Mouse (Mus musculus) heart, embryonic 14.5 days (tissue): ENCODE results near the gene Phyhd1. TPM values are rescaled to one million over a fixed set of nuclear protein-coding genes. Genes with fewer than 3 reads are reported as not detected.

ENCODE experiments used
- ATAC-seq: fragments of 200-750 bp; cut with Nextera tagmentation; 2 replicates; pipeline ENCODE4 v1.8.0; 2017; ENCODE audit warnings: low read depth, moderate TSS enrichment; ENCODE audit not compliant: insufficient number of reproducible peaks, insufficient read depth, low FRiP score
- H3K27ac ChIP-seq, 2 experiments: fragments of 200-500 bp in 1 of 2; fragments of 300-500 bp in 1 of 2; sonication (generic) in 1 of 2; replicated peaks in 1 of 2; 2 replicates each; pipeline ENCODE4 v1.5.1; 2012 to 2014; ENCODE audit warnings: low read depth in 2 of 2, low read length in 2 of 2, control low read depth in 1 of 2, mild to moderate bottlenecking in 1 of 2, mixed read lengths in 1 of 2; ENCODE audit not compliant: control insufficient read depth in 1 of 2, insufficient read depth in 1 of 2
- H3K27me3 ChIP-seq: fragments of 300-500 bp; sonication (generic); 2 replicates; pipeline ENCODE4 v1.6.1; 2014; ENCODE audit warnings: mild to moderate bottlenecking, low read length, control low read depth; ENCODE audit not compliant: control insufficient read depth, insufficient read depth
- H3K36me3 ChIP-seq: fragments of 300-500 bp; sonication (generic); 2 replicates; pipeline ENCODE4 v1.6.1; 2014; ENCODE audit warnings: mild to moderate bottlenecking, control low read depth, low read length, mixed read lengths; ENCODE audit not compliant: control insufficient read depth, insufficient read depth
- H3K4me1 ChIP-seq, 2 experiments: fragments of 200-500 bp in 1 of 2; fragments of 300-500 bp in 1 of 2; sonication (generic) in 1 of 2; 2 replicates each; pipeline ENCODE4 v1.6.1; 2012 to 2014; ENCODE audit warnings: low read length in 2 of 2, control low read depth in 1 of 2, mixed read lengths in 1 of 2; ENCODE audit not compliant: control insufficient read depth in 2 of 2, insufficient read depth in 2 of 2
- H3K4me2 ChIP-seq: fragments of 300-500 bp; sonication (generic); 2 replicates; pipeline ENCODE4 v1.6.1; 2014; ENCODE audit warnings: mild to moderate bottlenecking, low read length
- H3K4me3 ChIP-seq, 2 experiments: fragments of 200-500 bp in 1 of 2; fragments of 300-500 bp in 1 of 2; sonication (generic) in 1 of 2; 2 replicates each; pipeline ENCODE4 v1.5.1; 2012 to 2014; ENCODE audit warnings: low read length in 2 of 2, mild to moderate bottlenecking in 2 of 2, control low read depth in 1 of 2, low read depth in 1 of 2, moderate library complexity in 1 of 2; ENCODE audit not compliant: control insufficient read depth in 1 of 2, insufficient read depth in 1 of 2
- H3K9ac ChIP-seq: fragments of 300-500 bp; sonication (generic); 2 replicates; pipeline ENCODE4 v1.6.1; 2014; ENCODE audit warnings: mild to moderate bottlenecking, low read length
- H3K9me3 ChIP-seq: fragments of 300-500 bp; sonication (generic); 2 replicates; pipeline ENCODE4 v1.6.1; 2016; ENCODE audit warnings: low read length, control low read depth; ENCODE audit not compliant: control insufficient read depth
- WGBS: fragments of 180-500 bp; shearing (Covaris S2); extraction: QIAGEN DNeasy Blood & Tissue Kit; methylation state at CpG from one replicate; pipeline ENCODE4 v1.1.7; 2014; 5-methylcytosine and 5-hydroxymethylcytosine counted together
- polyA plus RNA-seq: library from polyadenylated mRNA; unstranded; fragments of >200 nt; fragmentation: Nextera tagmentation; extraction: Ambion mirVana; gene quantifications from 2 replicates; pipeline ENCODE4 v1.2.1, GENCODE M21; 2014

Gene Phyhd1
- polyA plus RNA-seq, 1 experiment from 2014 or later = 10.8 TPM

- peak overlapping the region in 1 of 2 experiments; percentile 62; a peak in 3 of 4 replicates for H3K27ac ChIP-seq
- no peak overlapping the region for H3K9ac ChIP-seq
- no peaks in the 10 kb centered on the region for H3K9me3 ChIP-seq
- no peak overlapping the region for H3K4me3 ChIP-seq
- no peak for ATAC-seq
- H3K4me2 ChIP-seq = no peak overlapping the region
- H3K4me1 ChIP-seq = peaks cover 7 to 13% of the 10 kb centered on the region in 2 experiments; a peak in 3 of 4 replicates
- H3K36me3 ChIP-seq = peaks cover 71% of the 10 kb centered on the region
- WGBS = 88% methylated on average over 10 of the region's 10 CpGs
- no peaks in the 10 kb centered on the region for H3K27me3 ChIP-seq
Observed at GRCm38 (mm10) chr2:30250166-30251128, 15.6 kb upstream of the Phyhd1 start.

GRCm38 (mm10) chr2:30251417-30252104, 14.4 kb upstream of the Phyhd1 start:
- no peaks in the 10 kb centered on the region for H3K9me3 ChIP-seq
- no peaks in the 10 kb centered on the region for H3K27me3 ChIP-seq
- H3K27ac ChIP-seq = peak overlapping the region; percentile 48 to 62; a peak in 3 of 4 replicates
- H3K4me1 ChIP-seq = peaks cover 7 to 11% of the 10 kb centered on the region in 2 experiments; a peak in 3 of 4 replicates
- H3K36me3 ChIP-seq = peaks cover 75% of the 10 kb centered on the region
- H3K4me3 ChIP-seq = no peak overlapping the region
- no peak overlapping the region for H3K9ac ChIP-seq
- WGBS = 44% methylated on average over 5 of the region's 5 CpGs
- ATAC-seq = peak; percentile 60
- H3K4me2 ChIP-seq = no peak overlapping the region

- Histone ChIP-seq H3K9me3 (no peaks in the 10 kb centered on the region), H3K4me2 (no peak overlapping the region), H3K27ac (no peak overlapping the region), H3K4me1 (peaks cover 7 to 12% of the 10 kb centered on the region in 2 experiments; a peak in 3 of 4 replicates), H3K9ac (no peak overlapping the region; the same call in 1 of the 2 replicates), H3K36me3 (peaks cover 85% of the 10 kb centered on the region), H3K4me3 (no peak overlapping the region), H3K27me3 (no peaks in the 10 kb centered on the region)
- whole genome bisulfite sequencing = 75% methylated on average over 3 of the region's 3 CpGs
- ATAC-seq = no peak
Observed at GRCm38 (mm10) chr2:30252521-30252920, 13.5 kb upstream of the Phyhd1 start.

GRCm38 (mm10) chr2:30253809-30254208, 12.2 kb upstream of the Phyhd1 start:
- no peak overlapping the region for H3K27ac ChIP-seq
- 73% methylated on average over 5 of the region's 5 CpGs for WGBS
- no peak overlapping the region for H3K9ac ChIP-seq
- peaks cover 84% of the 10 kb centered on the region for H3K36me3 ChIP-seq
- no peaks in the 10 kb centered on the region for H3K27me3 ChIP-seq
- no peaks in the 10 kb centered on the region for H3K9me3 ChIP-seq
- H3K4me2 ChIP-seq = no peak overlapping the region
- no peak overlapping the region for H3K4me3 ChIP-seq
- H3K4me1 ChIP-seq = peaks cover 19 to 24% of the 10 kb centered on the region in 2 experiments
- ATAC-seq = no peak

GRCm38 (mm10) chr2:30255631-30256395, 10.2 kb upstream of the Phyhd1 start:
- ATAC-seq = no peak
- H3K4me1 ChIP-seq = peaks cover 32 to 37% of the 10 kb centered on the region in 2 experiments
- H3K4me3 ChIP-seq = no peak overlapping the region
- no peaks in the 10 kb centered on the region for H3K9me3 ChIP-seq
- peaks cover 84% of the 10 kb centered on the region for H3K36me3 ChIP-seq
- WGBS = 97% methylated on average over 42 of the region's 42 CpGs
- no peak overlapping the region for H3K4me2 ChIP-seq
- no peaks in the 10 kb centered on the region for H3K27me3 ChIP-seq
- H3K9ac ChIP-seq = no peak overlapping the region
- no peak overlapping the region for H3K27ac ChIP-seq

- 96% methylated on average over 30 of the region's 30 CpGs for WGBS
- H3K27me3 ChIP-seq = no peaks in the 10 kb centered on the region
- 0 out of 4 replicates have a peak overlapping the region, but pooled peaks of 1 of the 2 experiments have one; percentile 24 for H3K27ac ChIP-seq
- no peak overlapping the region for H3K4me3 ChIP-seq
- no peaks in the 10 kb centered on the region for H3K9me3 ChIP-seq
- ATAC-seq = no peak
- no peak overlapping the region for H3K4me2 ChIP-seq
- H3K9ac ChIP-seq = no peak overlapping the region
- H3K4me1 ChIP-seq = peaks cover 28% of the 10 kb centered on the region in 2 experiments
- H3K36me3 ChIP-seq = peaks cover 91% of the 10 kb centered on the region
Observed at GRCm38 (mm10) chr2:30256616-30257350, 9.2 kb upstream of the Phyhd1 start.
